Mouse (Mus musculus) hindbrain, embryonic 15.5 days (tissue): ENCODE results near the gene Krtap11-1. TPM values are rescaled to one million over a fixed set of nuclear protein-coding genes. Genes with fewer than 3 reads are reported as not detected.

Experiments used
- ATAC-seq: fragments of 200-750 bp; cut with Nextera tagmentation; 2 replicates; pipeline ENCODE4 v1.8.0; 2017; ENCODE audit warnings: low read depth, moderate number of reproducible peaks, moderate TSS enrichment; ENCODE audit not compliant: low FRiP score
- H3K27ac ChIP-seq: fragments of 300-500 bp; sonication (generic); replicated peaks from 2 replicates; pipeline ENCODE4 v1.5.1; 2015; ENCODE audit warnings: mild to moderate bottlenecking, inconsistent platforms
- H3K27me3 ChIP-seq: fragments of 300-500 bp; sonication (generic); 2 replicates; pipeline ENCODE4 v1.6.1; 2015; ENCODE audit warnings: control low read depth, inconsistent platforms
- H3K36me3 ChIP-seq: fragments of 300-500 bp; sonication (generic); 2 replicates; pipeline ENCODE4 v1.6.1; 2015; ENCODE audit warnings: control low read depth, inconsistent platforms
- H3K4me1 ChIP-seq: fragments of 300-500 bp; sonication (generic); replicated peaks from 2 replicates; pipeline ENCODE4 v1.6.1; 2015; ENCODE audit warnings: control low read depth, inconsistent platforms
- H3K4me2 ChIP-seq: fragments of 300-500 bp; sonication (generic); 2 replicates; pipeline ENCODE4 v1.6.1; 2015; ENCODE audit warnings: moderate library complexity, mild to moderate bottlenecking, inconsistent platforms
- H3K4me3 ChIP-seq: fragments of 300-500 bp; sonication (generic); 2 replicates; pipeline ENCODE4 v1.5.1; 2015; ENCODE audit warnings: mild to moderate bottlenecking, inconsistent platforms
- H3K9ac ChIP-seq: fragments of 300-500 bp; sonication (generic); 2 replicates; pipeline ENCODE4 v1.6.1; 2015; ENCODE audit warnings: inconsistent platforms
- H3K9me3 ChIP-seq: fragments of 300-500 bp; sonication (generic); 2 replicates; pipeline ENCODE4 v1.6.1; 2016; ENCODE audit warnings: control low read depth, inconsistent platforms
- WGBS: fragments of 180-500 bp; shearing (Covaris S2); methylation state at CpG from one replicate; pipeline ENCODE4 v1.1.7; 2015; 5-methylcytosine and 5-hydroxymethylcytosine counted together
- polyA plus RNA-seq: library from polyadenylated mRNA; unstranded; fragments of >200 nt; fragmentation: Nextera tagmentation; extraction: Ambion mirVana; gene quantifications from 2 replicates; pipeline ENCODE4 v1.2.1, GENCODE M21; 2015

Krtap11-1 gene
- polyA plus RNA-seq, 1 experiment from 2014 or later = not detected

DNA sequence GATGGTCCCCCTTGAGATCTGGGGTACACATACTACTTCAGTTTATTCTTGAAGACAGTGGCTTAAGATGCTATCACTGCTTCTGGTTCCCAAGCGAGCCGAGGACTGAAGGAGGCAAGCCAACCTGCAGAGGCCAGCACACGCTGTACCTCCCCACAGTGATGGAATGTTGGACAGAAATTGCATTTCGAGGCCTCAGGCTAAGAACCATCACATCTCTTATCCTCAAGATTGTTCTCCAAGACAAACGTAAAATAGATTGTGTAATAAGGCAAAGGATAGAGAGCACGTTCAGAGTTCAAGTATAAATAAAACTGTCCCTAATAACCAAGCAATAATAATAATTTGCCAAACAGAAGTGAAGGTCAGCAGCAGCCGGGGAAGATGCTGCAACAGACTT, 2.8 kb downstream of the Krtap11-1 start:
- no peaks in the 10 kb centered on the region; the same call in 1 of the 2 replicates for H3K4me1 ChIP-seq
- H3K9ac ChIP-seq = no peak overlapping the region
- no peaks in the 10 kb centered on the region for H3K27me3 ChIP-seq
- no peak overlapping the region for H3K4me2 ChIP-seq
- H3K27ac ChIP-seq = no peak overlapping the region
- no peaks in the 10 kb centered on the region for H3K9me3 ChIP-seq
- 79% methylated on average over 7 of the region's 7 CpGs for WGBS
- H3K4me3 ChIP-seq = no peak overlapping the region
- no peak for ATAC-seq
- no peaks in the 10 kb centered on the region for H3K36me3 ChIP-seq

DNA sequence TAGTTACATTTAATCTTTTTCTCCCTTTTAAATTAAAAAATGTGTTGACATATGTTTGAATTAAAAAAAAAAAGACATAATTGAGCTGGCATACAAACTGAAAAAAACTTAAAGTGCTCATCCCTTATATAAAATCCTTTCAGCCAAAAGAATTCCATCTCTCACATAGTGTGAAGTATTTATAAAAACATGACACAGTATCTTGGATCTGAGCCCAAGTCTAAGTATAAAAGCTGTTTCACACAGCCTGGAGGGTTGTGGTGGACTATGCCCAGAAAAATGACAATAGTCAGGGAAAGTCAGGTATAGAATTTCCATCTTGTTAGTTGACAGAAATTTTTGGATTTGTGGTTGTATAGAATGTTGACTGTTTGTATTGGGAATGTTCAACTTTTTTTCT, 20.7 kb downstream of the Krtap11-1 start:
- H3K36me3 ChIP-seq = no peaks in the 10 kb centered on the region
- ATAC-seq = no peak
- no peak overlapping the region for H3K4me3 ChIP-seq
- H3K4me2 ChIP-seq = no peak overlapping the region
- H3K9ac ChIP-seq = no peak overlapping the region
- H3K4me1 ChIP-seq = no peaks in the 10 kb centered on the region
- no peaks in the 10 kb centered on the region for H3K9me3 ChIP-seq
- no peak overlapping the region for H3K27ac ChIP-seq
- no peaks in the 10 kb centered on the region for H3K27me3 ChIP-seq

DNA sequence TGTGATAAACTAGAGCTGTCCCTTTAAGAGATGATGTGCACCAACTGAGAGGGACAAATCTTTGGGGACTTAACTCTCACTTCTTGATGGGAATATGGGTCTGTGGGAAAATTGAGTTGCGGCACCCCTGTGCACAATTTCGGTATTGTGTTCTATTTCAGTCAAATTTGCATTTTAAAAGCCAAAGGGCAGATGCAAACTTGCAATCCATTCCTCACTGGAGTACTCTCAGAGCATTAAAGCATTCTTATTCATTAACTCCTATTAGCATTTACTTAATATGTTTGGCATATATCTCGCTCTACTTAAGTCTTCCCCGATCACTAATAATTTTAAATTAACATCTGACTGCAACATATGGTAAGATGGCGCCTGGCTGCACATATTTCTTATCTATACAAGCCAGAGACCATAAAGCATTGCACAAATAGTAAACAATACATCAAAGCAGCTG, 32.9 kb downstream of the Krtap11-1 start:
- H3K27ac ChIP-seq = no peak overlapping the region
- WGBS = 27% methylated on average over 5 of the region's 5 CpGs
- H3K4me1 ChIP-seq = 0 out of 2 replicates have a peak, but pooled peaks cover 3% of the 10 kb centered on the region
- H3K9me3 ChIP-seq = no peaks in the 10 kb centered on the region
- H3K36me3 ChIP-seq = no peaks in the 10 kb centered on the region
- 0 out of 2 replicates have a peak, but pooled peaks have one; percentile 27 for ATAC-seq
- no peak overlapping the region for H3K9ac ChIP-seq
- H3K4me3 ChIP-seq = no peak overlapping the region
- H3K4me2 ChIP-seq = no peak overlapping the region
- H3K27me3 ChIP-seq = no peaks in the 10 kb centered on the region

DNA sequence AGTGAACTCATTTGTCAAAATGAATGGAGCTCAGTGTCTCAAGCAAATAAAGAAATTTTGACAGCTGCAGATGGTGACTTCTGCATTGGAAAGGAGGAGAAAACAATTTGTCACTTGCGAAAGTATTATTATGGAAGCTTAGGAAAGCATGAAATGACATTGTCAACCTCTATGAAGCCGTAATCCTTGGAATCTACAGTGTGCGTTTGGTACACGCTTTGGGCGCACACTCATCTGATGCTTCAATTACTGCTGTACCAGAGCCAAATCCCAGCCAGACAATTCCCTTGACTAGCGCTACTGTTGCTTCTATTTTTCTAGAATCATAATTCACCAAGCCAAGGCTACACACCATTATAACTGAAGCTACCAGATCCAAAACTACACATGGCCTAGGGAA, 33.6 kb downstream of the Krtap11-1 start:
- Histone ChIP-seq H3K27me3 (no peaks in the 10 kb centered on the region), H3K9me3 (no peaks in the 10 kb centered on the region), H3K4me1 (0 out of 2 replicates have a peak, but pooled peaks cover 3% of the 10 kb centered on the region), H3K36me3 (no peaks in the 10 kb centered on the region), H3K9ac (no peak overlapping the region), H3K4me3 (no peak overlapping the region), H3K27ac (no peak overlapping the region), H3K4me2 (no peak overlapping the region)
- 63% methylated on average over 6 of the region's 6 CpGs for WGBS
- ATAC-seq = no peak

DNA sequence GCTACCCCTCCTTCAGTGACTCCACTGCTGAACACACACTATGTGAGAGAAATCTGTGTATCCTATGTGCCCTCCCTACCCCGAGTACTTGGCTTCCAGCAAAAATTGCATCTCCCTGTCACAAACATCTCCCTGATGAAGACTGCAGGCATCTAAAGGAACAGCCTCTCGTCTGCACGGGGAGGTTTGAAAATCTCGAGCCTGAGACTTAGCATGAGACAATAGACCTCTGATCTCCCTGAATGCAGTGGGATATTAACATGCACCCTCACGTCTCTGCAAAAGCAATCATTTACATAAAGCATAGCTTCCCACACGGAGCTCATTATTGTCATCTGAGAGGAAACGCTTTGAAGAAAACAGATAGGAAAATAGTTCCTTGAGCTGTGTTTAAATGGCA, 40.4 kb downstream of the Krtap11-1 start:
- Histone ChIP-seq H3K27me3 (no peaks in the 10 kb centered on the region), H3K4me2 (0 out of 2 replicates have a peak overlapping the region, but pooled peaks have one; percentile 0), H3K9me3 (no peaks in the 10 kb centered on the region), H3K36me3 (no peaks in the 10 kb centered on the region), H3K27ac (peak overlapping the region; percentile 70), H3K9ac (no peak overlapping the region), H3K4me1 (peaks cover 21% of the 10 kb centered on the region), H3K4me3 (no peak overlapping the region)
- WGBS = 13% methylated on average over 7 of the region's 7 CpGs
- ATAC-seq = peak; percentile 77

DNA sequence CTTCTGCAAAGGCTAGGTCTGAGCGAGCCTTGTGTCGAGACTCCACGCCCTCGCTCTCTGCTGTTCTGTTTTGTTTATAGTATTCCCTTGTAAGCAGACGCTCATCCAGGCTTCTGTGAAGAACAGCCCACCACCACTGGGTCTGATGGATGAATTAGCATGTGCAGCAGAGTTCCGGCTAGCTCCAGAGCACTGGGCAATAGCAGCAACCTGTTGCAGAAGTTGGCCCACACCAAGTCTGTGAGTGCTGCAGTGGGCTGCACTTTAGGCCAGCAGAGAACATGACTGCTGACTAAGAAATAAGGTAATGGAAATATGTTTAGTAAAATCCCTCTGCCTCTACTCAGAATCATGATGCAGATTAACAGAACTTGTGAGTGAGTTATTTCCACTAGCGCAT, 41.1 kb downstream of the Krtap11-1 start:
- no peaks in the 10 kb centered on the region for H3K27me3 ChIP-seq
- H3K4me1 ChIP-seq = peaks cover 21% of the 10 kb centered on the region
- no peaks in the 10 kb centered on the region for H3K36me3 ChIP-seq
- ATAC-seq = peak; percentile 39; the same call in 1 of the 2 replicates
- H3K4me3 ChIP-seq = no peak overlapping the region
- H3K9me3 ChIP-seq = no peaks in the 10 kb centered on the region
- 45% methylated on average over 7 of the region's 7 CpGs for WGBS
- no peak overlapping the region for H3K9ac ChIP-seq
- peak overlapping the region; percentile 70 for H3K27ac ChIP-seq
- no peak overlapping the region for H3K4me2 ChIP-seq

DNA sequence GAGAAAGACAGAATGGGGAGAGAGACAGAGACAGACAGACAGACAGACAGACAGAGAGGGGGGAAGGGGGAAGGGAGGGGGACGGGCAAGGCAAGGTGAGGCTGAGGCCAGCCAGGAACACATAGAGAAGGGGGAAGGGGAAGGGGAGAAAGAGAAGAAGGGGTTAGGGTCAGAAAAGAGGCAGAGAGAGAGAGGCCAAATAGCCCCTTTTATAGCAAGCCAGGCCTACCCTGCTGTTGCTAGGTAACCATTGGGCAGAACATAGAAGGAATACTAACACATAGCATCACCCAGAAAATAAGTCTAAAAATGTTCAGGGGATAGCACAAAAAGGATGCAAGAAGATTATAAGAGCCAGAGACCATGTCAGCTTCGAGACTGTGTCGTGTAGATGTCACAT, 42.6 kb downstream of the Krtap11-1 start:
- H3K9ac ChIP-seq = no peak overlapping the region
- 38% methylated on average over 3 of the region's 3 CpGs for WGBS
- H3K4me1 ChIP-seq = peaks cover 21% of the 10 kb centered on the region
- H3K36me3 ChIP-seq = no peaks in the 10 kb centered on the region
- H3K4me3 ChIP-seq = no peak overlapping the region
- ATAC-seq = peak; percentile 74
- H3K4me2 ChIP-seq = no peak overlapping the region
- H3K27ac ChIP-seq = 0 out of 2 replicates have a peak overlapping the region, but pooled peaks have one; percentile 38
- no peaks in the 10 kb centered on the region for H3K9me3 ChIP-seq
- no peaks in the 10 kb centered on the region for H3K27me3 ChIP-seq

DNA sequence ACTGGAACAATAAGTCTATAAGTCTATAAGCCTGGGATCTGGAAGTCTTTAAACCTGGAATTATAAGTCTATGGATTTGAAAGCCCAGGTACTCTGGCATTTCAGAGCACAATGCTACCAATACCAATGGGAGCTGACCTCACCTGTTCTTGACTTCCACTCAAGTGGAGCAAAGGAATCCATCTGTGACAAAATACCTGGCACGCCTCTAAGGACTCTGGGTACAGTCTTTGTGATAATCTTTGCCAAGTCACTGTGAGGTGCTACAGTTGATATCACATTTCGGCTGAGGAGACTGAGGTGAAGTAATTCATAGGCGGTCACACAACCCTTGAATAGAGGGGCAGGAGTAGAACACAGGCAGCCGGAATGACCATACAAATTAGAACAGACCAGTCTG, 50.0 kb downstream of the Krtap11-1 start:
- Histone ChIP-seq H3K36me3 (no peaks in the 10 kb centered on the region), H3K9me3 (no peaks in the 10 kb centered on the region), H3K9ac (no peak overlapping the region), H3K4me1 (no peaks in the 10 kb centered on the region), H3K27ac (no peak overlapping the region), H3K27me3 (no peaks in the 10 kb centered on the region), H3K4me2 (no peak overlapping the region), H3K4me3 (no peak overlapping the region)
- no peak for ATAC-seq
- WGBS = 93% methylated on average over 4 of the region's 4 CpGs

DNA sequence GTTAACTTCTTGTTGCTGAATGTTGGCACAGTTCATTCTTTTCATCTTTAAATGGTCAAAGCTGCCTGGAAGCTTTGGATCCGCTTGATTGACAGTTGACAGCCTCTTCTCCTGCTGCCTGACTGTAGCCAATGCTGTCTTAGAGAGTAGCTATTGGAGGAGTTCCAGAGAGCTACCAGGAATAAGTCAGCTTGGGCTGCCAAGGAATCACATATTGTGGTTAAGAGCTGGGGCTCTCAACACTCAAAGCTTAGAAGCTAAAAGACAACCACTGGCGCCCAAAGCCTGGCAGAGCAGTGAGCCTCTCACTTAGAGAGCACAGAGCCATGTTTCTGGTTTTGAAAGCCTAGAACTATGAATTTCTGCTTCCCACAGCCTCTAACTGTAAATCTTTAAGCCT, 50.4 kb downstream of the Krtap11-1 start:
- H3K9ac ChIP-seq = no peak overlapping the region
- no peak overlapping the region for H3K4me3 ChIP-seq
- H3K27ac ChIP-seq = no peak overlapping the region
- 90% methylated on average over 2 of the region's 2 CpGs for WGBS
- ATAC-seq = no peak
- H3K4me2 ChIP-seq = no peak overlapping the region
- H3K27me3 ChIP-seq = no peaks in the 10 kb centered on the region
- no peaks in the 10 kb centered on the region for H3K9me3 ChIP-seq
- no peaks in the 10 kb centered on the region for H3K4me1 ChIP-seq
- H3K36me3 ChIP-seq = no peaks in the 10 kb centered on the region

Other genes with a start within 250 kb of the Krtap11-1 start
- not detected in 2 replicates for gene Krtap21-1, start 167.3 kb downstream of the Krtap11-1 start, polyA plus RNA-seq
- gene Krtap6-2, start 151.1 kb downstream of the Krtap11-1 start, polyA plus RNA-seq = not detected in 2 replicates
- gene Krtap8-1, start 83.2 kb downstream of the Krtap11-1 start, polyA plus RNA-seq = not detected in 2 replicates
- not detected in 2 replicates for gene Krtap7-1, start 62.9 kb downstream of the Krtap11-1 start, polyA plus RNA-seq